Mouse (Mus musculus) lung, embryonic 14.5 days (tissue): ENCODE results near the gene Ephb4. TPM values are rescaled to one million over a fixed set of nuclear protein-coding genes. Genes with fewer than 3 reads are reported as not detected.

ENCODE experiments used
- ATAC-seq: fragments of 200-750 bp; cut with Nextera tagmentation; 2 replicates; pipeline ENCODE4 v1.8.0; 2017; ENCODE audit warnings: mild to moderate bottlenecking, moderate TSS enrichment, moderate library complexity; ENCODE audit not compliant: insufficient read depth
- DNase-seq: peaks from one replicate; pipeline ENCODE4 v3.0.0-alpha.2; 2015
- H3K27ac ChIP-seq: fragments of 300-500 bp; sonication (generic); 2 replicates; pipeline ENCODE4 v1.5.1; 2014; ENCODE audit warnings: low read depth, mild to moderate bottlenecking, moderate library complexity
- H3K27me3 ChIP-seq: fragments of 300-500 bp; sonication (generic); 2 replicates; pipeline ENCODE4 v1.6.1; 2014; ENCODE audit warnings: low read length, control low read depth; ENCODE audit not compliant: insufficient read depth
- H3K36me3 ChIP-seq: fragments of 300-500 bp; sonication (generic); 2 replicates; pipeline ENCODE4 v1.6.1; 2014; ENCODE audit warnings: control low read depth; ENCODE audit not compliant: insufficient read depth
- H3K4me1 ChIP-seq: fragments of 300-500 bp; sonication (generic); 2 replicates; pipeline ENCODE4 v1.6.1; 2014; ENCODE audit warnings: antibody characterized with exemption, control low read depth; ENCODE audit not compliant: insufficient read depth
- H3K4me2 ChIP-seq: fragments of 300-500 bp; sonication (generic); 2 replicates; pipeline ENCODE4 v1.6.1; 2014; ENCODE audit warnings: mild to moderate bottlenecking
- H3K4me3 ChIP-seq: fragments of 300-500 bp; sonication (generic); 2 replicates; pipeline ENCODE4 v1.5.1; 2014; ENCODE audit warnings: low read depth, low read length
- H3K9ac ChIP-seq: fragments of 300-500 bp; sonication (generic); 2 replicates; pipeline ENCODE4 v1.6.1; 2014
- H3K9me3 ChIP-seq: fragments of 300-500 bp; sonication (generic); 2 replicates; pipeline ENCODE4 v1.6.1; 2016; ENCODE audit warnings: low read depth, low read length, control low read depth
- CTCF ChIP-seq: IDR thresholded peaks from 2 replicates; pipeline ENCODE4 v1.5.1; 2016; ENCODE audit warnings: antibody characterized with exemption, low read depth
- WGBS: fragments of 180-500 bp; shearing (Covaris S2); extraction: QIAGEN DNeasy Blood & Tissue Kit; methylation state at CpG from one replicate; pipeline ENCODE4 v1.1.7; 2014; 5-methylcytosine and 5-hydroxymethylcytosine counted together
- polyA plus RNA-seq: library from polyadenylated mRNA; unstranded; fragments of >200 nt; fragmentation: Nextera tagmentation; extraction: Ambion mirVana; gene quantifications from 2 replicates; pipeline ENCODE4 v1.2.1, GENCODE M21; 2014

Gene Ephb4
- polyA plus RNA-seq, 1 experiment from 2014 or later: 78.0 TPM

GRCm38 (mm10) chr5:137307071-137307912, 42.6 kb upstream of the Ephb4 start, which contains the start of gene Srrt:
Gene Srrt (minus strand): TSS chr5:137307674.
- Histone ChIP-seq H3K9me3 (no peaks in the 10 kb centered on the region), H3K36me3 (peaks cover 74% of the 10 kb centered on the region), H3K9ac (peak within 1 kb of the TSS; percentile 97), H3K27me3 (no peaks in the 10 kb centered on the region), H3K4me2 (peak within 1 kb of the TSS; percentile 81), H3K27ac (peak within 1 kb of the TSS; percentile 95), H3K4me1 (peaks cover 22% of the 10 kb centered on the region), H3K4me3 (peak within 1 kb of the TSS; percentile 94)
- no peak for TF ChIP-seq CTCF
- under 1% methylated on average over 70 of the region's 72 CpGs for WGBS
- ATAC-seq (peak; percentile 89), DNase-seq (peak; percentile 99)

DNA sequence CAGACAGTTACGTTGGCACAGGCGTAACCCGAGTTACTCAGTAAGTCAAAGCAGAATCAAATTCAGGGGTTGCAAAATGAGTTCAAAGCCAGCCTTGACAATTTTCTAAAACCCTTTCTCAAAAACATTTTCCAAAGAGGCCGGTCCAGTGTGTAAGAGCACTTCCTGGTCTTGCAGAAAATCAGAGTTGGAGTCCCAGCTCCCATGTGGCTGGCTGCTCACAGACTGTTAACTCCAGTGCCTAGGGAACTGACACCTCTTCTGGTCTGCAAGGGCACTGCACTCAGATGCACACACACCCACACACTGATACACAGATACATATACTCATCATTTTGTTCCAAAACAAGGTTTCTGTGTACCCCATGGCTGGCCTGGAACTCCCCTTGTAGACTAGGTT, 41.6 kb upstream of the Ephb4 start:
- peak; percentile 19; the same call in 1 of the 2 replicates for TF ChIP-seq CTCF
- ATAC-seq: no peak
- Histone ChIP-seq H3K36me3 (peaks cover 65% of the 10 kb centered on the region), H3K9ac (peak overlapping the region; percentile 97; the same call in 1 of the 2 replicates), H3K4me2 (peak overlapping the region; percentile 81), H3K4me1 (peaks cover 28% of the 10 kb centered on the region), H3K27me3 (no peaks in the 10 kb centered on the region), H3K9me3 (no peaks in the 10 kb centered on the region), H3K4me3 (peak overlapping the region; percentile 94), H3K27ac (peak overlapping the region; percentile 95)
- 94% methylated on average over 4 of the region's 4 CpGs for WGBS
- peak; percentile 15 for DNase-seq

GRCm38 (mm10) chr5:137313466-137314192, 36.3 kb upstream of the Ephb4 start:
- 0 out of 2 replicates have a peak, but pooled peaks have one; percentile 2 for TF ChIP-seq CTCF
- Histone ChIP-seq H3K4me3 (peak overlapping the region; percentile 83), H3K9ac (peak overlapping the region; percentile 95), H3K27ac (peak overlapping the region; percentile 98), H3K9me3 (no peaks in the 10 kb centered on the region), H3K36me3 (peaks cover 42% of the 10 kb centered on the region), H3K27me3 (no peaks in the 10 kb centered on the region), H3K4me1 (peaks cover 24% of the 10 kb centered on the region), H3K4me2 (peak overlapping the region; percentile 93)
- ATAC-seq: peak; percentile 72
- peak; percentile 46 for DNase-seq
- under 1% methylated on average over 22 of the region's 22 CpGs for WGBS

DNA sequence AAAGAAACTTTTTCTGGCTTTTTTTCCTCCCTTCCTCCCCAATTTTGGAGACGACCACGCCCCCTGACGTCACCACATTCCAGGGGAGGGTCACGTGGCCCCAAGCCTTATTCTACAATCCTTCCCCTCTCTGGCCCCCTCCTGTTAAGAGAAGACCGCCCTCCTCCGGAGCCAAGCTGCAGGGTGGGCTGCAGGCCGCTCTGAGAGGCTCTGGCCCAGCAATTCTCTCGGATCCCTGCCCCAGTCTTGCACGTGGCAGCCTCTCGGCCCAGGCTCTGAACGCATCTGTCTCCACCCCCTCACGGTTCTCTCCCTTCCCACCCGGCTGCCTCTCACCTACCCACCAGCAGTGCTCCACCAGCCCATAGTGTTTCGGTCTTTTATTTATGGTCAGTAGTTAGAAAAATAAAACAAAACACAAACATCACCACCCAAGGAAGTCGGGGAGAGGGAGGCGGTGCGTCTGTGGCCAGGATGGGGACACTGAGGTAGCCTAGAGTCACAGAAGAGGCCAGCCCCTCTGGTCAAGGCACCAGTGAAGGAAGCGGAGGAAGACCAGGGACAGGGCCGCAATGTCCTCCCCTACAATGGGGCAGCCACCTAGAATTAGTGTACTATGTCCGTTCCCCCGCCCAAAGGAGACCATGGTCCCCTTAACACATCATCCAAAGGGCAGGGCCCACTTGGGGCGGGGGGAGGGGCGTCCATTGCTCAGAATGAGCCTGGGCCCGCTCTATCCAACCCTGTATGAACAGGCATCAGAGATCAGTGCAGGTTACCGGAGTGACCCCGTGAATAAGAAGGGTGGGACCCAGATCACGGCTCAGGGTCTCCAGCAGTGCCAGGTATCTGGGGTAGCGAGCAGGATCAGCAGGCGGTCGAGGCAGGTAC, 35.5 kb upstream of the Ephb4 start, which contains the start of gene Trip6:
Gene Trip6, minus strand, starts transcription at position 212 of the 891 bp plus-strand sequence.
- H3K9ac ChIP-seq: peak within 1 kb of the TSS; percentile 95
- peaks cover 24% of the 10 kb centered on the region for H3K4me1 ChIP-seq
- H3K9me3 ChIP-seq: no peaks in the 10 kb centered on the region
- 13% methylated on average over 30 of the region's 30 CpGs for WGBS
- peak within 1 kb of the TSS; percentile 83 for H3K4me3 ChIP-seq
- TF ChIP-seq CTCF: peak; percentile 49; the same call in 1 of the 2 replicates
- H3K27ac ChIP-seq: peak within 1 kb of the TSS; percentile 98
- H3K4me2 ChIP-seq: peak within 1 kb of the TSS; percentile 93
- no peaks in the 10 kb centered on the region for H3K27me3 ChIP-seq
- ATAC-seq (peak; percentile 96), DNase-seq (peak; percentile 100)
- H3K36me3 ChIP-seq: peaks cover 36% of the 10 kb centered on the region

DNA sequence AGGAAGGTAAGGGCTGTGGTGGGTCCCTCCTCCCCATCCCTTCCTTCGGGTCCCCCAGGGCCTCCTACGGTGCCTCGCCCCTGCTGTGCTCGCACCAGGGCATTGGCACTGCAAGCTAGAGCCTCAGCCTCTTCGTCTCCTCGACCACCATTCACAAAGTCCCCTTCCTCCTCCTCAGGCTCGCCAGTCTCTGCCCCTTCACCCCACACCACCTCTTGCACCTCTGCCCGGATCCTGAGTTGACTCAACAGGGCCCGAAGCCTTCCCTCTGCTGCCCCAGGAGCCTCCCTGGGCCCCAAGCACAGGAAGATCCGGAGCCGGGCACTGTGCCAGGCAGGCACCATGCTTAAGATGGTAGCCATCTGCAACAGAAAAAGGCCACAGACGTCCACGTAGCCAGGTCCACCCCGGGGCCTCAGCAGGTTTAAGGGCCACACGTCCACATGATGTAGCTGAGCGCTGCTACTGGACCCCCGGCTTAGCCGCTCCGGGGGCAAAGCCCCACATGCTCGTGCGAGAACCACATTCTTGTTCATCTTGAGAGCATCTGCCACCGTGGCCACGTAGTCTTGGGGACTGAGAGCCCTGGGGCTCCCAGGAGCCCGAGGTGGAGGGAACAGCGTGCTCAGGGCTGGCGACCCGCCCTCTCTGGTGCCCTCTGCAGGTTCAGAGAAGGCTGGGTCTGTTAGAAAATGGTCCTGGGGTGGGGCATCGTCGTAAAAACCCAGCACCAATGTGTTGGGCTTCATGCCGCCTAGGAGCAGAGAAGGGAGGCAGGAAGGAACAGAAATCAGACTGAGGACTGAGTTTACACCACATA, 34.6 kb upstream of the Ephb4 start:
- TF ChIP-seq CTCF: peak; percentile 57
- H3K36me3 ChIP-seq: peaks cover 31% of the 10 kb centered on the region
- H3K4me1 ChIP-seq: peaks cover 24% of the 10 kb centered on the region

More for the DNA sequence above, 34.6 kb upstream of the Ephb4 start:
- Histone ChIP-seq H3K27ac (peak overlapping the region; percentile 98), H3K9me3 (no peaks in the 10 kb centered on the region), H3K4me3 (peak overlapping the region; percentile 83; the same call in 1 of the 2 replicates), H3K4me2 (peak overlapping the region; percentile 93), H3K9ac (peak overlapping the region; percentile 95), H3K27me3 (no peaks in the 10 kb centered on the region)
- WGBS: 31% methylated on average over 30 of the region's 30 CpGs
- DNase-seq (peak; percentile 66), ATAC-seq (0 out of 2 replicates have a peak, but pooled peaks have one; percentile 4)
